8 mouse cellular contexts compared by ENCODE assay signal in genomic region chr1:164275455-164275954, GRCm38 (mm10). TPM values are rescaled to one million over a fixed set of nuclear protein-coding genes. Genes with fewer than 3 reads are reported as not detected.
DNase-seq lines count a peak whose midpoint lies in the region; ATAC-seq lines count a peak whose summit lies in the region.

Ccdc181 (plus strand) TSS chr1:164275585.

- peak; percentile 63 for DNase-seq in adipocyte (ENCODE audit: low spot score)
- DNase-seq in embryo, embryonic 10 days (ENCODE audit: low spot score), result peak; percentile 95
- peak; percentile 83 for DNase-seq in gastrocnemius, postnatal 10 days
- peak; percentile 91 to 95 for DNase-seq in left cerebral cortex, postnatal 10 days (ENCODE audit: extremely low spot score in 1 of 2, low spot score in 2 of 2)
- DNase-seq in right cerebral cortex, postnatal 25 days, result peak; percentile 93
- DNase-seq in urinary bladder, postnatal 4 days (ENCODE audit: low spot score in 2 of 2), result peak; percentile 85 to 88

- ATAC-seq in inflammation-experienced regulatory T-cells, adult 6 months, result peak; percentile 100
- peak; percentile 100 for ATAC-seq in megakaryocyte-erythroid progenitor cell, adult 5-6 weeks (replicated peaks; ENCODE audit: low FRiP score, low TSS enrichment, poor library complexity, severe bottlenecking)

- intact Hi-C loops in left cerebral cortex, postnatal 10 days (cut with DNase I), result no loop called here

RNA-seq across cellular contexts. Expression of gene Ccdc181, which starts in this region (rescaled TPM):
- total RNA-seq in gastrocnemius, postnatal 10 days (2021), result 1 to 10 TPM; 5.0 to 5.4 TPM
- 10 to 100 TPM in 2 of 3 experiments, 1 to 10 TPM in 1; 8.4 to 11.3 (median 10.6) TPM for polyA plus RNA-seq in inflammation-experienced regulatory T-cells, adult 6 months (2017; shearing (Covaris generic))
- 10 to 100 TPM; 21.1 to 21.7 TPM for total RNA-seq in left cerebral cortex, postnatal 10 days (2021)
- total RNA-seq in megakaryocyte-erythroid progenitor cell, adult 5-6 weeks (2014; fragmentation: Nextera tagmentation), result 12.6 and 14.9 TPM in 2 replicates
- 25.6 and 38.2 TPM in 2 replicates for total RNA-seq in megakaryocyte-erythroid progenitor cell, adult 5-6 weeks (2017)

Comparison
In these comparisons a context has a peak if more than half of its experiments do, and no peak if none do; other contexts are left out.
1. Peak in every context shown above with its lines: DNase-seq and ATAC-seq.